Mouse (Mus musculus): ENCODE data around the gene Sema3b. TPM values are rescaled to one million over a fixed set of nuclear protein-coding genes. Genes with fewer than 3 reads are reported as not detected.

Sema3b gene
- polyA plus RNA-seq, 1 experiment from 2014 or later, result 3.6 TPM

DNA sequence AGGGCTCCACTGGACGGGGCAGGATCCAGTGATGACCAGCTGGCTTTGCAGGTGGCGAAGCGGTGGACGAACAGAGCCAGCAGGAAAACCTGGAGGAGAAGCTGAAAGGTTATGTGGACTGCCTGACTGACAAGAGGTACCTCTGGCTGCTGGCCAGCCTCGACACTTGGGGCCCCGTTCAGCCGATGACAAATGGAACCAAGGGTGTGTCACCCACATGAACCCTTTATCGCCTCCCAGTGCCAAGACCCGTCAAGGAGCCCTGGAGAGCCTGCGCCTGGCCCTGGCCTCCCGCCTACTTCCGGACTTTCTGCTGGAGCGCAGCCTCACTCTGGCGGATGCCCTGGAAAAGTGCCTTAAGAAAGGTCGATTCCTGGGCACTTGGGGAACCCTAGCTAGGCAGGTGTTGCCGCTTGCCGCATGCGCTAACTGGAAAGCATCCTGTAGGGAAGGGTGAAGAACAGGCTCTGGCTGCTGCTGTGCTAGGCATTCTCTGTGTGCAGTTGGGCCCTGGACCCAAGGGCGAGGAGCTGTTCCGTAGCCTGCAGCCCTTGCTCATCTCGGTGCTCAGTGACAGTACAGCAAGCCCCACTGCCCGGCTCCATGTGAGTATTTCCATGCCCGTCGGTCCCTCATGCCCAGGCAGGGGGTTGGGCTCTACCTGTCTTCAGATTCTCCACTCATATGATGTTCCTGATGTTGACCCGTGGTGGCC, 18.8 kb downstream of the Sema3b start:
- DNase-seq (ENCODE audit: low spot score), result no peak
- Histone ChIP-seq H3K4me3 (no peak overlapping the region), H3K36me3 (peaks cover 62% of the 10 kb centered on the region), H3K27ac (no peak overlapping the region), H3K9me3 (replicated peaks) (no peaks in the 10 kb centered on the region), H3K4me1 (peaks cover 39% of the 10 kb centered on the region), H3K27me3 (ENCODE audit: low read depth, poor library complexity, severe bottlenecking) (no peaks in the 10 kb centered on the region)
- 89% methylated on average over 25 of the region's 25 CpGs for WGBS

DNA sequence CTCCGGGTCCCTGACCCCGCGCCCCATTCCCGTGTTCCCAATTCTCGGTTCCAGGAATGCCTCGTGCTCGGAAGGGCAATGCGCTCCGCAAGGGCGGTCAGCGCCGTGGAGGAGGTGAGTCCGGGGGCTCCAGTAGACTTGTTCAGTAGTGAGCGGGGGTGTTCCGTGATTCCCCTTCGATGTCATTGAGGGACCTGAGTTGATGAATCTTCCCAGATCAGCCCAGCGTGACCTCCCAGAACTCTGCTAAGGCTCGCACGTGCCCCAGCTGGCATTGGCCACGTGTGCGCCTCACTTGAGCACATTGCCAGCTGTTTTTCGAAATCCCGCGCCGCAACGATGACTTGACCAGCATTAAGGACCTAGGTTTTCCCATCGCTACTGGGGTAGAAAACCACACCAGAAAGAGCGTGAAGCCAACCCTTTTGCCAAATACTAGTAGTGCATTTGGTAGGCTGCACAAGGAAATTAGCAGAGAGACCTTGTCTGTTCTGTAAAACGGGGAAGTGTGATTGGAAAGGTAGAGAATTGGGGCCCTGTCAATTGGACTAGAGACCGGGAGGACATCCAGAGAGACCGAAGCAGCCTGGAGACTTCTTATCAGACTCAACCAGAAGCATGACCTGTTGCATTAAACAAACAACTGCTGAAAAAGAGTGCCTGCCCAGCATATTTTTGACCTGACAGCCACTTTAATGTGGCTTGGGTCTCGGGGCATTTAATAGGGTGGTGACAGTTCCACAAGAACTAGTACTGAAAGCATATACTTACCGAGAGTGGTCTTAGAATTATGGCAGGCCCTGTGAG, 21.0 kb downstream of the Sema3b start:
- Histone ChIP-seq H3K27me3 (ENCODE audit: low read depth, poor library complexity, severe bottlenecking) (no peaks in the 10 kb centered on the region), H3K36me3 (peaks cover 59% of the 10 kb centered on the region), H3K4me1 (peaks cover 26% of the 10 kb centered on the region), H3K9me3 (replicated peaks) (no peaks in the 10 kb centered on the region), H3K4me3 (peak overlapping the region; percentile 70), H3K27ac (peak overlapping the region; percentile 80)
- no peak for DNase-seq (ENCODE audit: low spot score)
- WGBS, result 5% methylated on average over 33 of the region's 33 CpGs

DNA sequence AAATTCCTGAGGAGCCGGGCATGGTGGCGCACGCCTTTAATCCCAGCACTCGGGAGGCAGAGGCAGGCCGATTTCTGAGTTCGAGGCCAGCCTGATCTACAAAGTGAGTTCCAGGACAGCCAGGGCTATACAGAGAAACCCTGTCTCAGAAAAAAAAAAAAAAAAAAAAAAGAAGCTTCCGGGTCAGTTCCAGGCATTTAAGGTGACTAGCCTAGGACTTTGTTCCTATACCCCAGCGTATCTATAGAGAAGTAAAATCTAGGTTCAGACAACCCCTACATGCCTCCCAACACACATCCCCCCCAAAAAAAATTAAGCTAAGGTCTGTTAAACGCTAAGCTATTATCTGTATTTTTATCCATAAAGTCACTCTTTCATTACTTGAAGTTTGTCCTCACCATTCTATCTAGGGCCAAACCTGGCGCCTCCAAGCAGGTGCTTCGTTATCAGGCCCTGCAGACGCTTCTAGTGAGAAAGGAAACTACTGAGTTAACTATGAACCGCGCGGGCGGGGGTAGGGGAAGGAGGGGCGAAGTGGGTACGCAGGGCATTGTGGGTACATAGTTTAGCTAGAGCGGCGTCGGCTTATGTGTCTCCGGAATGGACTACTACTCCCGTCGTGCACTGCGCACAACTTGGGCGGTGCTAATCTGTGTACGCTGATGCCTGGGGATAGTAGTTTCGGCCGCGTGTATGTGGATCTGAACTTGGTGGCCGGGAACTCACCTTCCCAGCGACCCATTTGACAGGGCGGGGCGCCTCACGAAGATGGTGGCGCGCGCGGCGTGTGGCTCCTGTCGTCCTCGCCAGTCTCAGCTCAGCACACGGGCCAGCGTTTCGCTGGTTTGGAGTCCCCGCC, 21.8 kb downstream of the Sema3b start, which contains the start of gene Ifrd2:
Gene Ifrd2 (plus strand): TSS at position 669 of the 859 bp plus-strand sequence.
- Histone ChIP-seq H3K4me1 (peaks cover 25% of the 10 kb centered on the region), H3K36me3 (peaks cover 56% of the 10 kb centered on the region), H3K27me3 (ENCODE audit: low read depth, poor library complexity, severe bottlenecking) (no peaks in the 10 kb centered on the region), H3K4me3 (peak within 1 kb of the TSS; percentile 70), H3K27ac (peak within 1 kb of the TSS; percentile 80), H3K9me3 (replicated peaks) (no peaks in the 10 kb centered on the region)
- peak; percentile 91 for DNase-seq (ENCODE audit: low spot score)
- WGBS, result 15% methylated on average over 46 of the region's 46 CpGs

DNA sequence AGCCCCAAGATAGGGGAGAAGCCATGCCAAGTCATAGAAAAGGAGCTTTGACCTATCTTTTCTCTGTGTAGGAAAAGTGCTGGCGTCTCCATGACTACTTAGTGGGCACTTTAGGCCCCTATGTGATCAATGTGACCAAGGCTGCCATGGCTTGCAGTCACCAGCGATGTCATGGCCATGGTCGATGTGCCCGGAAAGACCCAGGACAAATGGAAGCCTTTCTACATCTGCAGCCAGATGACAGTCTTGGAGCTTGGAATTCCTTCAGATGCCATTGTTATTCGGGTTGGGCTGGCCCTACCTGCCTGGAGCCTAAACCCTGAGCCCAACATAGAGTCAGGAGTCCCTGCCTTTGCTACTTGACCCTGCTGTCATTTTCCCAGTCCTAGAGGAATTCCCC, 22.5 kb downstream of the Sema3b start:
- 89% methylated on average over 5 of the region's 5 CpGs for WGBS
- Histone ChIP-seq H3K27me3 (ENCODE audit: low read depth, poor library complexity, severe bottlenecking) (no peaks in the 10 kb centered on the region), H3K9me3 (replicated peaks) (no peaks in the 10 kb centered on the region), H3K27ac (peak overlapping the region; percentile 38; the same call in 1 of the 2 replicates), H3K4me3 (no peak overlapping the region), H3K36me3 (peaks cover 49% of the 10 kb centered on the region), H3K4me1 (peaks cover 30% of the 10 kb centered on the region)
- DNase-seq (ENCODE audit: low spot score), result no peak

DNA sequence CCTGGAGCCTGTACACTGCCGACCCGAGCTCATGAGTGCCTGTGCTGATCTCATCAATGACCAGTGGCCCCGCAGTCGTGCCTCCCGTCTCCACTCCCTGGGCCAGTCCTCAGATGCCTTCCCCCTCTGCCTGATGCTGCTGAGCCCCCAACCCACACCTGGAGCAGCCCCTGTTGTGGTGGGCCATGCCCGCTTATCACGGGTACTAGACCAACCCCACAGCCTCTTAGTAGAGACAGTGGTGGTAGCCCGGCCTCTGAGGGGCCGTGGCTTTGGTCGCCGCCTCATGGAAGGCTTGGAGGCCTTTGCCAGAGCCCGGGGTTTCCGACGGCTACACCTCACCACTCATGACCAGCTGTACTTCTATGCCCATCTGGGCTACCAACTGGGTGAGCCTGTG, 25.9 kb downstream of the Sema3b start:
- Histone ChIP-seq H3K4me3 (no peak overlapping the region), H3K4me1 (peaks cover 48% of the 10 kb centered on the region), H3K27me3 (ENCODE audit: low read depth, poor library complexity, severe bottlenecking) (no peaks in the 10 kb centered on the region), H3K27ac (no peak overlapping the region), H3K9me3 (replicated peaks) (no peaks in the 10 kb centered on the region), H3K36me3 (peaks cover 33% of the 10 kb centered on the region)
- no peak for DNase-seq (ENCODE audit: low spot score)
- 95% methylated on average over 14 of the region's 14 CpGs for WGBS

DNA sequence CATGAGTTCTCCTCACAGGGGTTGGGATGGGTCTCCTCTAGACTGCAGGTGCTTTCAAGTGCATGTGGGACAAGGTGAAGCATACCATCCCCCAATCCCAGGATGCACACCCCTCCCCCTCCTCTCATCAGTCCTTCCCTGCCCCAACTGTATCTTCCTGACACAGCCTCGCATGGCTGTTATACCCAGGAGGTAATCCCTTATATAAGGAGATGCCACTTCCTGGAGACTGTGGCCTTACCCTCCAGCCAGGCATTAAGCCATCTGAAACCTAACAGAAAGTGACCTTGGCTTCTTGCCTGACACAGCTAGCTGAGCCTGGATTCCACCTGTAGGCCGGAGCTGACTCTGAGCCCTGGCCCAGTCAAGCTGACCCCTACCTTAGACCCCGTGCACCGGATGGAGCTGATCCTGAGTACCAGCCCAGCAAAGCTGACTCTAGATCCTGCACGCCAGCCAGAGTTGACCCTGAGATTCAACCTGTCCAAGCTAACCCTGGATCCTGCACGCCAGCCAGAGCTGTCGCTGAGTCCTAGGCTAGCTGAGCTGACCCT, 26.4 kb downstream of the Sema3b start:
- Histone ChIP-seq H3K4me3 (0 out of 2 replicates have a peak overlapping the region, but pooled peaks have one; percentile 2), H3K9me3 (replicated peaks) (no peaks in the 10 kb centered on the region), H3K36me3 (peaks cover 35% of the 10 kb centered on the region), H3K27ac (no peak overlapping the region), H3K27me3 (ENCODE audit: low read depth, poor library complexity, severe bottlenecking) (no peaks in the 10 kb centered on the region), H3K4me1 (peaks cover 48% of the 10 kb centered on the region)
- 91% methylated on average over 7 of the region's 7 CpGs for WGBS
- no peak for DNase-seq (ENCODE audit: low spot score)

DNA sequence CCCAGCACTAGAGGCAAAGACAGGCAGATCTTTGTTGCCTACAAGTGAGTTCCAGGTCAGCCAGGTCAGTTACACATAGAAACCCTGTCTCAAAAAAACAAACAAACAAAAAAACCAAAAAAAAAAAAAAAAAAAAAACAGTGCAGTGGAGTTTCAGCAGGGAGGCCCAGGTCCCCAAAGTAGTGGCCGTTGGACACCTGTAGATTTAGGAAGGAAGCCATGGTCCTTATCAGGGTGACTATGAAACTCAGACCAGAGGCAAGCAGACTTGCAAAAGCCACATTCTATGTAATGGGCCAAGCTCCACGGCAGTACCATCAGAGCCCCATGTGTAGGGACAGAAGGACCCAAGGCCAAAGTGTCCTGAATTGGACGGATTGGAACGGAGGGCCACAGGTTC, 27.4 kb downstream of the Sema3b start:
- WGBS, result 80% methylated on average over 4 of the region's 4 CpGs
- peak overlapping the region; percentile 89 for H3K27ac ChIP-seq

DNA sequence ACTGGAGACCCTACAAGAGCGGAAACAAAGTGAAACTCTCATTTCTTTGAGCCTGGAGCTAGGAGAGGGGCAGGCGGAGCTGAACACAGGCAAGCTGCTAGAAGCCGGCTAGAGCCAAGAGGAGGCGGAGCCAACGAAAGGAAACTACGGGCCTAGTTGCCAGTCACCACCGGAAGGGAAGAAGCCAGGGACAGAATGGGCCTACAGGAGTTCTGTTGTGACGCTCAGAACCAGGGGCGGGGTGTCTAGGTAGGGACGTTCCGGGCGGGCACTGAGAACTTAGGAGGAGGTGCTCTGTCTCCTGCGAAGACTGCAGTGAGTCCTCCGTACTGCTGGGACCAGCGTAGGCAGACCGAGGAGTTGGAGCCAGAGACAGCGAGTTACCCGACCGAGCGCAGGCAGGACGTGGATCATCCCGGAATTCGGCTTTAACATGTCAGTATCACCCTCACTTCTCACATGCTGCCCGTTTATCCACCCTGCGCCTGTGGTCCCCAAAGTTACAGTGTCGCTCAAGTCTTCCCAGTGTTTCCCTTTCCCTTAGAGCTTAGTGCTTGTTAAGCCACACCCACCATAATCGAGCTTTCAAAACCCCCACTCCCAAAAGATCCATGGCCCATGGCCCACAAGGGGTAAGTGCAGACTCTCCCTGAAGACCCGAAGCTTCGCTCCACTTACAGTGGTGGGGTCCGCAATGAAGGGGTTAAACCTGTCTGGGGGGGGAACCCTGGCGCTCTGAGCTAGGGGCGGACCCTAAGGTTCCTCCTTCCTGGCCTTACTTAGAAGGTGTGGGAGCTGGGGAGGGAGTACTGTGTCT, 28.3 kb downstream of the Sema3b start, which contains the start of gene Hyal3:
Gene Hyal3 (plus strand): TSS at position 318 of the 817 bp plus-strand sequence.
- peak; percentile 78 for DNase-seq (ENCODE audit: low spot score)
- Histone ChIP-seq H3K36me3 (peaks cover 35% of the 10 kb centered on the region), H3K4me1 (peaks cover 60% of the 10 kb centered on the region), H3K27me3 (ENCODE audit: low read depth, poor library complexity, severe bottlenecking) (no peaks in the 10 kb centered on the region), H3K27ac (peak within 1 kb of the TSS; percentile 89), H3K9me3 (replicated peaks) (no peaks in the 10 kb centered on the region), H3K4me3 (peak within 1 kb of the TSS; percentile 61)
- WGBS, result under 1% methylated on average over 32 of the region's 32 CpGs

More for the DNA sequence above, 27.4 kb downstream of the Sema3b start:
- Histone ChIP-seq H3K9me3 (replicated peaks) (no peaks in the 10 kb centered on the region), H3K4me3 (peak overlapping the region; percentile 61), H3K4me1 (peaks cover 57% of the 10 kb centered on the region), H3K36me3 (peaks cover 35% of the 10 kb centered on the region), H3K27me3 (ENCODE audit: low read depth, poor library complexity, severe bottlenecking) (no peaks in the 10 kb centered on the region)
- DNase-seq (ENCODE audit: low spot score), result no peak

DNA sequence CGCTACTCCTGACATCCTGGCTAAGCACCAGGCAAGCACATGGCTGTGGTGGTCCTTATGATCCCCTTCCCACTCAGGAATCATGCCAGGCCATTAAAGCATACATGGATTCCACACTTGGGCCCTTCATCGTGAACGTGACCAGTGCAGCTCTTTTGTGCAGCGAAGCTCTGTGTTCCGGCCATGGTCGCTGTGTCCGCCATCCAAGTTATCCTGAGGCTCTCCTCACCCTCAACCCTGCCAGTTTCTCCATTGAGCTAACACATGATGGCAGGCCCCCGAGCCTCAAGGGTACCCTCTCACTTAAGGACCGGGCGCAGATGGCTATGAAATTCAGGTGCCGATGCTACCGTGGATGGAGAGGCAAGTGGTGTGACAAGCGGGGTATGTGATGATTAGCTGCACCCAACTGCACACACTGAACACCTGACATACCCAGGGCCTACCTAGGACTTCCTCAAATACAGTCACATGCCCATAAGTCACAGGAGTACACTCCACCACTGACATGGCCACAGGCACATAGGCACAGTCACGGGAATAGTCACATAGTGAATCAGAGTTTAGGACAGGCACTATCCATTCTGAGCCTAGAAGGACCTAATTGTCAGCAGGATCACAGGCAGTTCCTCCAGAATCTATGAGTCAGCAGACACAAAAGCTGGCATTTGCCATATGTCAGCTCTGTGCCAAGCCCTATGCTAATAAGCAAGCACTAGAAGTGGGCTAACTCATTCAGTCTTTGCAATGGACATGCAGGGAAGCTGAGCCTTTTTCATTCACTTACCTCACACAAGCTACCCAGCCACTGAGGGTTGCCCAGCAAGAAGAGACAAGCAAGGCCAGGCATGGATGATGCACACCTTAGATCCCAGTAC, 29.8 kb downstream of the Sema3b start:
- peak overlapping the region; percentile 89 for H3K27ac ChIP-seq
- no peak for DNase-seq (ENCODE audit: low spot score)
- WGBS, result 96% methylated on average over 14 of the region's 14 CpGs
- H3K27me3 ChIP-seq (ENCODE audit: low read depth, poor library complexity, severe bottlenecking), result no peaks in the 10 kb centered on the region
- no peaks in the 10 kb centered on the region for H3K9me3 ChIP-seq (replicated peaks)
- H3K36me3 ChIP-seq, result peaks cover 44% of the 10 kb centered on the region
- H3K4me3 ChIP-seq, result peak overlapping the region; percentile 61
- H3K4me1 ChIP-seq, result peaks cover 64% of the 10 kb centered on the region

DNA sequence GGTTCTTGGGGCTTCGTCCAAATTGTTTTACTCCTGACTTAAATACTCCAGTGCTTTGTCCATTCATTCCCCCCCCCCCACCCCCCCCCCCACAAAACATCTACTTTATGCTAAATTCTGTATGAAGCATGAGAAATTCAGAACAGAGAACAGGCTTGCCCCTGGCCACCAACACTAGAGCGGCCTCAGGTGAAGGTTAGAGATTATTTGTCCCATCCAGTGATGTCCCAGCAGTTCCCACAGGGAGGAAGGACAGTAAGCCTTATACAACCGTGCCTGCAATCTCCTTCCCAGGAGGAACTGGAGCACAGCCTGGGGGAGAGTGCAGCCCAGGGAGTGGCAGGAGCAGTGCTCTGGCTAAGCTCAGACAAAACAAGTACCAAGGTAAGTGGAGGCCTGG, 30.4 kb downstream of the Sema3b start, which contains the start of gene Naa80:
Gene Naa80 (plus strand): TSS at position 301 of the 400 bp plus-strand sequence.
- Histone ChIP-seq H3K36me3 (peaks cover 43% of the 10 kb centered on the region), H3K4me3 (peak within 1 kb of the TSS; percentile 61), H3K27me3 (ENCODE audit: low read depth, poor library complexity, severe bottlenecking) (no peaks in the 10 kb centered on the region), H3K4me1 (peaks cover 64% of the 10 kb centered on the region), H3K27ac (peak within 1 kb of the TSS; percentile 89), H3K9me3 (replicated peaks) (no peaks in the 10 kb centered on the region)
- DNase-seq (ENCODE audit: low spot score), result no peak
- WGBS, result 86% methylated on average over 3 of the region's 3 CpGs

DNA sequence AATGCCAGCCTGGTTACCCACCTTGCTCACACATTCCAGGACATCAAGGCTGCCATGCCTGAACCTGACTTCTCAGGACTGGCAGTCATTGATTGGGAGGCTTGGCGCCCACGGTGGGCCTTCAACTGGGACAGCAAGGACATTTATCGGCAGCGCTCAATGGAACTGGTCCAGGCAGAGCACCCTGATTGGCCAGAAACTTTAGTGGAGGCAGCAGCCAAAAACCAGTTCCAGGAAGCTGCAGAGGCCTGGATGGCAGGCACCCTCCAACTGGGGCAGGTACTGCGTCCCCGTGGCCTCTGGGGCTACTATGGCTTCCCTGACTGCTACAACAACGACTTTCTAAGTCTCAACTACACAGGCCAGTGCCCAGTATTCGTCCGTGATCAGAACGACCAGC, 31.2 kb downstream of the Sema3b start:
- H3K27me3 ChIP-seq (ENCODE audit: low read depth, poor library complexity, severe bottlenecking), result no peaks in the 10 kb centered on the region
- H3K4me3 ChIP-seq, result peak overlapping the region; percentile 46
- peaks cover 43% of the 10 kb centered on the region for H3K36me3 ChIP-seq
- peaks cover 60% of the 10 kb centered on the region for H3K4me1 ChIP-seq
- 95% methylated on average over 10 of the region's 10 CpGs for WGBS
- DNase-seq (ENCODE audit: low spot score), result no peak
- H3K9me3 ChIP-seq (replicated peaks), result no peaks in the 10 kb centered on the region
- 0 out of 2 replicates have a peak overlapping the region, but pooled peaks have one; percentile 11 for H3K27ac ChIP-seq
